Mouse (Mus musculus) liver (tissue): ENCODE data around the gene Rhbdd3.
"Not testable (repeated sequence)": the region's sequence is repeated elsewhere in the genome, so short reads cannot be mapped to it uniquely, and the experiment has no call there.

Experiments
- DNase-seq: peaks from one replicate; pipeline ENCODE4 v3.0.0-alpha.2; 2020; ENCODE audit warnings: mixed read lengths

Gene Rhbdd3

GRCm38 (mm10) chr11:5065056-5065821 lies 33.5 kb upstream of the Rhbdd3 start, which contains the start of gene Gas2l1:
TSS of gene Gas2l1 (minus strand) at chr11:5065327.
- peak; percentile 91 for DNase-seq

- DNase-seq: no peak
These were observed 31.7 kb upstream of the Rhbdd3 start for GRCm38 (mm10) chr11:5067063-5067462.

- no peak for DNase-seq
These were observed 30.4 kb upstream of the Rhbdd3 start for GRCm38 (mm10) chr11:5068126-5068971.

- DNase-seq: no peak
These were observed 23.8 kb upstream of the Rhbdd3 start for GRCm38 (mm10) chr11:5074882-5075281.

- no peak for DNase-seq
These were observed 23.0 kb upstream of the Rhbdd3 start for GRCm38 (mm10) chr11:5075760-5076159.

- not testable (repeated sequence) for DNase-seq
These were observed 21.9 kb upstream of the Rhbdd3 start for GRCm38 (mm10) chr11:5076843-5077242.

- DNase-seq: no peak
These were observed 9.6 kb upstream of the Rhbdd3 start for GRCm38 (mm10) chr11:5089147-5089546.

- DNase-seq: no peak
These were observed 7.0 kb upstream of the Rhbdd3 start for GRCm38 (mm10) chr11:5091706-5092105.

- DNase-seq: no peak
These were observed 2.8 kb upstream of the Rhbdd3 start for GRCm38 (mm10) chr11:5095877-5096276.

- DNase-seq: no peak
These were observed 2.2 kb upstream of the Rhbdd3 start for GRCm38 (mm10) chr11:5096480-5097020.

- peak; percentile 66 for DNase-seq
These were observed 541 bp upstream of the Rhbdd3 start for GRCm38 (mm10) chr11:5098035-5098735.

GRCm38 (mm10) chr11:5099576-5100183 lies 954 bp downstream of the Rhbdd3 start:
- peak; percentile 91 for DNase-seq

GRCm38 (mm10) chr11:5100283-5100682 lies 1.6 kb downstream of the Rhbdd3 start:
- DNase-seq: no peak

GRCm38 (mm10) chr11:5100801-5101200 lies 2.1 kb downstream of the Rhbdd3 start:
- DNase-seq: no peak

- no peak for DNase-seq
These were observed 2.9 kb downstream of the Rhbdd3 start for GRCm38 (mm10) chr11:5101641-5102040.

GRCm38 (mm10) chr11:5102384-5102783 lies 3.7 kb downstream of the Rhbdd3 start:
- no peak for DNase-seq

GRCm38 (mm10) chr11:5103986-5104509 lies 5.3 kb downstream of the Rhbdd3 start:
- DNase-seq: no peak

- no peak for DNase-seq
These were observed 10.7 kb downstream of the Rhbdd3 start for GRCm38 (mm10) chr11:5109441-5109840.

GRCm38 (mm10) chr11:5113645-5114044 lies 14.9 kb downstream of the Rhbdd3 start:
- no peak for DNase-seq

GRCm38 (mm10) chr11:5114931-5115581 lies 16.3 kb downstream of the Rhbdd3 start:
- peak; percentile 90 for DNase-seq

GRCm38 (mm10) chr11:5125713-5126112 lies 27.0 kb downstream of the Rhbdd3 start:
- DNase-seq: no peak

- no peak for DNase-seq
These were observed 30.3 kb downstream of the Rhbdd3 start for GRCm38 (mm10) chr11:5129035-5129480.
